Mouse (Mus musculus): Measurements from ENCODE around the gene Gm28576. TPM values are rescaled to one million over a fixed set of nuclear protein-coding genes. Genes with fewer than 3 reads are reported as not detected.
"Not testable (repeated sequence)": the region's sequence is repeated elsewhere in the genome, so short reads cannot be mapped to it uniquely, and the experiment has no call there.

The Gm28576 gene
- not detected in 2 replicates for polyA plus RNA-seq (2012; rRNA removed)

DNA sequence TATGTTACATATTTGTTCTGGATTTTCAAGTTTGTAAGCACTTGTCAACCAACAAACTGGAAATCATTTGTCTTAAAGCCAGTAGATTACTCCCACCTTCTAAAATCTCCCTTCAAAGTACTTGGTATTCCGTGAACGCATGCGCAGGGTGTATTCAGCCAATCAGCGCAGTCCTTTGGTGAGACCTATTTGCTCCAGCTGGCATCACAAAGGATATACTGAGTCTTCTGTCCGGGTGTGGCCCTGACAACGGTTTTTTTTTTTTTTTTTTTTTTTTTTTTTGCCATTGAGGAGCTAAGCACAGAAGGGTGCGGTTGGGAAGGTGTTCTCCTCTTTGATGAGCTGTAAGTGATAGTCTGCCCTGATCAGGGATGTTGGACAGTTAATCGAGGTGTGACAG lies at the start of gene Gm28576:
Gm28576 (plus strand) TSS at position 301 of the 400 bp plus-strand sequence.
- DNase-seq (ENCODE audit: extremely low spot score in 1 of 2, low spot score in 1 of 2): not testable (repeated sequence)

Other genes with a start within 250 kb of the Gm28576 start
- gene Gm20826, start 84.5 kb upstream of the Gm28576 start, polyA plus RNA-seq (2012; rRNA removed): not detected in 2 replicates

Data from frontal cortex, adult 2 months (tissue).